Mouse (Mus musculus) NIH3T3 (cell line): ENCODE measurements around the gene Nox1.
"Not testable (repeated sequence)": the region's sequence is repeated elsewhere in the genome, so short reads cannot be mapped to it uniquely, and the experiment has no call there.

Experiments
- DNase-seq: peaks from one replicate; pipeline ENCODE4 v3.0.0-alpha.2; 2012; ENCODE audit warnings: low read depth

The Nox1 gene

DNA sequence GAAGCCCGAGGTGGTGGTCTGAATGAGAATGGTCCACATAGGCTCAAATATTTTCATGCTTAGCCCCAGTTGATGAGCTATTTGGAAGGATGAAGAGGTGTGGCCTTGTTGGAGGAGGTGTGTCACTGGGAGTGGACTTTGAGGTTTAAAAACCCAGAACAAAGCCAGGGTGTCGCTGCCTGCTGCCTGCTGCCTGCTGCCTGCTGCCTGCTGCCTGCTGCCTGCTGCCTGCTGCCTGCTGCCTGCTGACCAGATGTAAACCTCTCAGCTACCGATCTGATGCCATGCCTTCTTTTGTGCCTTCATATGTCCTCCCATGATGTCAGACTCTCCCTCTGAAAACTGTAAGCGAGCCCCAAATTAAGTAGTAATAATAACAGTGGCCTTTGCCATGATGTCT is at the start of gene Nox1:
Gene Nox1, minus strand, starts transcription at position 101 of the 400 bp plus-strand sequence.
- no peak for DNase-seq

DNA sequence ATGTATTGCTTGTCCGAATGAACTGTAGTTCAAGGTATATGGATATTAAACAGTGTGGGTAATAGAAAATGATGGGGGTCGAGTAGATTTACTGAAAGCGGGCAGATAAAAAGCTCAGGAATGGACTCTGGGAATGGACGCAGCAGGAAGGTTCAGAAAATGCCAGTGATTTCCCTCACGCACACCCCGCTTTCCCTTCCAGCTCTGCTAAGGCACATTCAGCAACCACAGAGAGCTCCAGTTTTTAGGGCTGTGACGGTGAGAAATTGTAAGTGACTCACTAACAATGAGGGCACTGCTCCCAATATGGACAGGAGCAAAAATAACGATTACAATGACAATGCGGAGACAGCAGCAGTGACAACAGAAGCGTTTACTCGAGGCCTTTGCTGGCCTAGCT is 40.4 kb upstream of the Nox1 start:
- DNase-seq, result no peak

DNA sequence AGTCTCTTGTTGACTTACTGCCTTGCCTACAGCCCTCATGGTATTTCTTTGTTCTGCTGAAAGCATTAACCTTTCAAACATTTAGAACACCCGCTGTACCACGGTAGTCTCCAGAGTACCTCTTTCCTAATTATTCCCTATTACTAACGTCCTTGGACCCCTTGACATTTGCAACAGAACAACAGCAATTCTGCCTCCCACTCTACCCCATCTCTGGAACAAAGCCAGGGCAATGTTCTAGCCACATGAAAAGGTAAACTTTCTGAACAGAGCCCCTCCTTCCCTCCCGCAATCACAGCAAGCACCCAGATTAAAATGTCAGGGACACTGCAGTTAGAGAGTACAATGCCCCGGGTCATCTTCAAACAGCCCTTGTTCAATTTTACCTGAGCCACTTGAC is 39.4 kb upstream of the Nox1 start:
- DNase-seq, result no peak

DNA sequence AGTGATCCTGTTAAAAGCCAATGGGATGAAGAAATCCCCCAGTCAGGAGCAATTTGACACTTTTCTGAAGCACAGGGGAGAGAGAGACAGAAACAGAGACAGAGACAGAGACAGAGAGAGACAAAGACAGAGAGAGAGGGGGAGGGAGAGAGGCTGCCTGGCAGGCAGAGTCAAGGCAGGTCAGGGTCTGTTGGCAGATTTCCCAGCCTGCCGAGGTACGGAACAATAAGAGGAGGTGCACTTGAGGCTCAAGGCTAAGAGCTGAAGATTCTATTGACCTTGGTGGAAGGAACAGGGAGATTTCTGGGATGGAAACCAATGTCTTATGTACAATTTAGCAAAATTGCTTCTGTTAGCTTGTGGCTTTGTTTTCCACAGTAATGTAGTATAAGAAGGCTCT is 26.4 kb upstream of the Nox1 start:
- no peak for DNase-seq

DNA sequence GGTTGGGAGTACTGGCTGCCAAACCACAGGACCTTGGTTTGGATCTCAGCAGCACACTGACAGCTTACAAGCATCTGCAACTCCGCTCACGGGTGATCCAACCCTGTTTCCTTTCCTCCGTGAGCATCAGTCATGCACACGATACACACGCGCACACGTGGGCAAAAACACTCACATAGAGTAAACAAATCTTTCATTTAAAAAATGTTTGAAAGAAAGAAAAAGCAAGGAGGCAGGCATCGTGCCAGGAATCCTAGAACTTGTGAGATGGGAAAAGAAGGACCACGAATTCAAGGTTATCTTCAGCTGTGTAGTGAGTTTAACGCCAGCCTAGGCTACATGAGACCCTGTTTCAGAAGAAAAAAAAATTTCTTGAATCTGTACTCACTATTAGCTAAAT is 24.2 kb upstream of the Nox1 start:
- no peak for DNase-seq

DNA sequence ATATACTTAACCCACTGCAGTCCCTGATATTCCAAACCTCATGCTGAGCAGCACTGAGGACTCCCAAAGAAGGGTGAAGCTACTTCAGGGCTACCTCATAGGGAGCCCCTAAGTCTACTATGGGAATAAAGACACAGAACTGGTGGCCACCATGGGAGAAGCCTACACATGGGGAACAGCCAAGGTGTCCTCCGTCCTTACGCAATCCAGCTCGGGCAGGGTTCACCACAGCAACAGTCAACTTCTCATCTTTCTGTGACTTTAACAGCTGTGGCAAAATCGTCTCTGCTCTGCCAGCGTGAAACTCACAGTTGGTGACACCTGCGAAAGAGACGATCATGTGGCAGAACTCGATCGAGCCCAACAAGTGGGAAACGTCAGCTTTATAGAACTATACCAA is 16.5 kb upstream of the Nox1 start:
- DNase-seq, result no peak

DNA sequence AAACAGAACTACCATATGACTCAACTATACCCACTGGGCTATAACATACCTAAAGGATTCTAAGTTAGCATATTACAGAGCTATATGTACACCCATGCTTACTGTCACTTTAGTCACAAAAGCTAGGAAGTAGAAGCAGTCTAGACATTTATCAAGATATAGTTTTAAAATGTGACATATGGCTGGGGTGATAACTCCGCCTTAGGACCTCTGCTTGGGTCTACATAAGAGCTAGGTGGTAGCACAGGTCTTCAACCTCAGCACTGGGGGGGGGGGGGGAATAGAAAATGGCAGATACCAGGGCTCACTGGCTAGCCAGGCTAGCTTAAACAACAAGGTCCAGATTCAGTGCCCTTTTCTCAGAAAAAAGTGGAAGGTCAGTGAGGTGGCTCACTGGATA is 11.3 kb upstream of the Nox1 start:
- DNase-seq, result no peak

DNA sequence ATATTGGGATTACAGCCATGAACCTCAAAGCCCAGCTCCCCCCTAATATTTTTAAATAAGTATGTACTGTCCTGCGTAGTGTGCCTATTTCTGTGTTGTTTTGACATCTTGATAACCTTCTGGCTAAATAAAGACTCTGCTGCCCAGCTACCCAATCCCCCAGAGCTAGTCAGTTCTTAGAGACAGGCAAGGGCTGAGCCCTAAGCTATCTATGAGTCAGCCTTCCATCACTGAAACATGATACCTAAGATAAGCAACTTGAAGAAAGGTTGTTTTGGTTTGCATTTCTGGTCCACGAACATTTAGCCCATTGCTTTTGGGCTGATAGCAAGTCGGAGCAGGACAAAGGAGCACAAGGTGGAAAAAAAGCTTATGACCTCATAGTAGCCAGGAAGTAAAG is 1.1 kb downstream of the Nox1 start:
- peak; percentile 36 for DNase-seq

DNA sequence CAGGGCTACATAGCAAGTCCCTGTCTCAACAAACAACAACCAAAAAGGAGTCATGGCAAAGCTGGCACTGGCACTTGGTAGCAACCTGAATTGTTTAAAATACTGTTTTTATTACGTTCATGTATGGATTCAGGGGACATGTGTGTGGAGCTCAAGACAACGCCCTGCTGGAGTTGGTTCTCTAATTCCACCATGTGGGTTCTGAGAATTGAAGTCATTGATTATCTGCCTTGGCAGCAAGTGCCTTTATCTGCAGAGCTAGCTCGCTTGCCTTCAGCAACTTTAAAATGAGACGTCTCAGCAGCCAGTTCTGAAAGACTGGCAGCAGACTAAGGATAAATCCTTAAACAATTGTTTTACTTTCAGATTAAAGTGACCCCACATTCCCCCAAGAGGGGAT is 3.6 kb downstream of the Nox1 start:
- no peak for DNase-seq

DNA sequence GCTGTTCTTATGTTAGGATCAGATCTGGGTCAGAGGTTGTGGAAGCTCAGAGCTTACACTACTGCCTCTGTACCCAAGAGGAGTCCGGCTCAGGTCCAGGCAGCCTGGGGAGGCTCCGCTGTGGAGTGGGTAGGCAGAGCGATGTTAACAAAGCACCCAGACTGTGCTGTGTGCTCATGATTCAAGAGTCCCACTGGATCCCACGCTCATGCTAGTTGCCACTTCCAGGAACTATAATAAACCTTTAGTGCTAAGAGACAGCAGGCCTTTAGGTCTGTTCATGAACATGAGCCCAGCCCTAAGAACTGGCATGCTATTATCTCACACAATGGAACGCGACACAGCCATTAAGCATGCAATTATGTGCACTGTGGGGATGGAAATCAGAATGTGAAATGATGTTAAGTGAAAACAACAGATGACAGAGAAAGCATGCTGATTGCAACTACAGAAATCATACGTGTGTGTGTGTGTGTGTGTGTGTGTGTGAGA is 10.6 kb downstream of the Nox1 start:
- DNase-seq, result no peak

DNA sequence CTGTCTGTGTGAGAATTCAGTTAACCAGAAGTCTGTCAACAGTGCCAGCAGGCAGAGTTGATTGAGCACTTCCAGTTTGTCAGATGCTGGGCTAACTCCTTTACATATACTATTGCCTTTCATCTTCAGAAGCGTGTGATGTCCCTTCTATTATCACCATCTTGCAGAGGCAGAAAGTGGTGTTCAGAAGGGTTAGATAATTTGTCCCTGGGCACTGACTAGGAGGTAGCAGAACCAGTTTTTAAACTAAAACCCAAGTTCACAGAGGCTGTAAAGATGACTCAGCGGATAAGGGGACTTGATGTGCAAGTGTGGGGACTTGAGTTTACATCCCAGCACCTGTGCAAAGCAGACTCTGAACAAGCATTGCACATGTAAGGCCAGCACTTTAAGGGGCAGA is 13.3 kb downstream of the Nox1 start:
- no peak for DNase-seq

DNA sequence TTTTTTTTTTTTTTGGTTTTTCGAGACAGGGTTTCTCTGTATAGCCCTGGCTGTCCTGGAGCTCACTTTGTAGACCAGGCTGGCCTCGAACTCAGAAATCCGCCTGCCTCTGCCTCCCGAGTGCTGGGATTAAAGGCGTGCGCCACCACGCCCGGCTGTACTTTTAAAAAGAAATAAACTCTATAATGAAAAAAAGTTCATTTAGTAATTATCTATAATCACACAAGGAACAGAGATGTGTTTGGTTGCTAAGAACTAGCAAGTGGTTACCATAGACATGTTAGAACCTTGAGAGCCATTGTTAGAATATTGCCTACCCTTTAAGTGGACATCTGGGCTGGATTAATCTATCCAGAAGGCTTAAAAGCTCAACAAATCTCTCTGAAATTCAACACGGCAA is 34.6 kb downstream of the Nox1 start, which contains the start of gene Arl13a:
Gene Arl13a, plus strand, starts transcription at position 301 of the 400 bp plus-strand sequence.
- not testable (repeated sequence) for DNase-seq

DNA sequence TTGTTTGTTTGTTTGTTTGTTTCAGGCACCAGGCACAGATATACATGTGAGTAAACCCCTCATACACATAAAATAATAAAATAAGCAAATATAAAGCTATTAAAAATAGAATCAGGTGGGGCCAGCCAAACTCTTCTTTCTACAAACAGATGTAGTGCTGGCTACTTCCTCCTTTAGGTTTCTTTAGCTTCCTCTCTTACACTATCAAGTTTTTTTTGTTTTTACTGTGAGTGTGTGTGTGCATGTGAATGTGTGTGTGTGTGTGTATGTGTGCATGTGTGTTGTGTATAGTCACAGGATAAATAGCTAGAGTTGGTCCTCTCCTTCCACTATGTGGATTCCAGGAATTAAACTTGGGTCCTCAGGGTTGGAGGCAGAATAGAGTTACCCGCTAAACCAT is 47.1 kb downstream of the Nox1 start:
- no peak for DNase-seq

DNA sequence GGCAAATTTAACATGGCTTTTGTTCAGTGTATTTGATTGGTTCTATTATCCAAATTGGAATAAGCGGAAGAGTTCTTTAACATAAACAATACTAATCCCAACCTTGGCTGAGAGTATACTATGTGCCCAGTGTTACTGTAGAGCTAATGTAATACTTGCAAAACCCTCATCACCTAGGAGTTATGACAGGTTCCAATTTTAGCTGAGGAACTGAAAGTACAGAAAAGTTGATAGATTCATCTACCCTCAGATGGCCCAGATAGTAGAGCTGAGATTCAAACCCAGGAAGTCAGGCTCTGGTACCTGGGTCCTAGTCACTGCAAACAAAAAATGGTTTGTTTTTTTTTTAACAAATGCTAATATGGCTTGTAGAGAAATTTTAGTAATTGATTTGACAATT is 51.2 kb downstream of the Nox1 start:
- DNase-seq, result no peak

DNA sequence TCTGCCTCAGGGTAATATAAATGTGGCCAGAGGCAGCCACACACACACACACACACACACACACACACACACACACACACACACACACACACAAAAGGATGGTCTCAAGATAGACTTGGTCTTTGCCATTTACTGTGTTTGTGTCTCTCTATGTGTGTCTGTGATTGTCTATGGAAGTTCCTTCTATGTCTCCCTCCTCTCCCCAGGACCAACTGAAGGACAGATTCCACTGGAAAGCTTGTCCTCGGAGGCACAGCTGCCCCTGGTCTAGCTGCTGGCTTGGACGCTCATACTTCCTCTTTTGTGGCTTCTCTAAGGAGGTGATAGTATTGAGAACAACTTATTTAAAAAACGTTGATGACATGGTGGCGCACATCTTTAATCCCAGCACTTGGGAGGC is 58.3 kb downstream of the Nox1 start:
- no peak for DNase-seq

DNA sequence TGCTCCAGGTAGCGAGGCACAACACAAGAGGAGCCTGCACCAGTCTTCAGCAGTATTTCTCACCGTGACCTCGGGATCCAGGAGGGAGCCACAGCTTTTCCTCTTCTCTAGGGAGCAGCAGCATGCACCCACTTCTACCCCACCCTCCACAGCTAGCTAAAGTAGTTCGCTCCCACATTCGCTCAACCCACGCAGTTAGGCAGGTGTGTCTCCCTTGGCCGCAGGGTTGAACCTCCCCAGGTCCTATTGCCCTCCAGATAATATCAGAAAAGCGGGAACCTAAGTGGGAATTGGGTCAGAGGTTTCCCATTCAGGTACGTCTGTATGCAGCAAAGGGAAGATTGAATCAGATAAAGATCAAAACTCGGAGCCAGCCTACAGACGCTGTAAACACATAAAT is 58.9 kb downstream of the Nox1 start:
- no peak for DNase-seq

DNA sequence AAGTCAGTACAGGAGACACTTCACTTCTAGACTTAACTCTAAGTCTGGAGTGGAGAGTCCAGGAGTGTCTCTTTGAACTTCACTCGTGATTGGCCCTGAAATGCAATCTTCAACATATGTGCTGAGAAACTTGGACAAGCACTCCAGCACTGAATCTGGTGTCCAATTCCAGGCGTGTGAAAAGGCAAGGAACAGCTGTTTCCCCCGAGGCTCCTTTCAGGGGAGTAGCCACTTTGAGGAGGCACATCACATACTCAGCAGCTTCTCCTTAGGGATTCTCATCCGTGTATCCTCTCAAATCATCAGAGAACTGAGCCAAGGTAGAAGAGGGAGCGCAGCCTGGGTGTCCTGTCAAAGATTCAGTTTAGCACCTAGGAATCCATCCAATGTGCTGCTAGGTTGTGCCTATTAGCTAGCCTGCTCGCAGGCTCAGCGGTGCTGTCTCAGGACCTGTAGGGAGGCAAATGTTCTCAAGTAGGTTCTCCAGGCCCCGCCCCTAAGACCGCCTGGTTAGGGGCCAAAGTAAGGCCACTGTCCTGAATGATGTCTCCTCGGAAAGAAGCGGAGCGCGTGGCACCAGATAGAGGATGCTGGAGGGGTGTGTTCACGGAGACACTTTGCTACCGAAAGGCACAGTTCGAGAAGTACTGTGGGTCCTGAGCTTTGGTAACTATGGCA is 59.6 kb downstream of the Nox1 start, which contains the start of gene Xkrx:
Gene Xkrx, minus strand, starts transcription at position 34 of the 678 bp plus-strand sequence.
- no peak for DNase-seq

DNA sequence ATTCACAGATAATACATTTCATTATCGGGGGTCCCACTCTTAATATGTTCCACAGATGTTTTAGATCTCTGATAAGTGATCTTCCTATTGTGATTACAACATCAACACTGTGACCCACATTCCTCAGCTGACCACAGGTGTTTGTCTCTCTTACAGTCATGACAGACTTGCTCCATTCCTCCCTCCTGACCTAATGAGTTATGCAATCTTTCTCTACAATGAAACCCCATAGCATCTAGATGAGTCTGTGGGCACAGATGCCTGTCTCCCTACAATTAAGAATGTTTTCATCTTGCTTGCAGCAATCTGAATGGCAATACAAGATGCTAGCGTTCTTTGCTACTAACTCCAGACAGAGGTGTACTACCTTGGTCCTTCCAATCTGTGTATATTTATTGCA is 61.3 kb downstream of the Nox1 start:
- peak; percentile 2 for DNase-seq

DNA sequence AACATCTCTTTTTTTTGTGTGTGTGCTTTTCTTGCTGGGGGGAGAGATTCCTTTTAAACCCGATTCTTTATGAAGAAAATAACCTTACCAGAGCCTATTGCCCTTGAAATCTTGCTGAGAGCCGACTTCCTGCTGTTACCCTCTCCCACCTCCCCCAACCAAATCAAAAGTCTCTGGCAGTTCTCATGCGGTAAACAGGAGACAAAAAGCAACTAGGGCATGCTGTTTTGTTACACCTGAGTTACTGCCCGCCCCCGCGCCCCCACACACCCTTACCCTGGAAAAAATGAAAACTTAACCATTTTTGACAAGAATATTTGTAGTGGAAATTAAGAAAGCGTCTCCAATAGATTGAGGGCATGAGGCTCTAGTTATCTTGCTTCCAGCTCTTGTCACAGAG is 63.6 kb downstream of the Nox1 start:
- no peak for DNase-seq

DNA sequence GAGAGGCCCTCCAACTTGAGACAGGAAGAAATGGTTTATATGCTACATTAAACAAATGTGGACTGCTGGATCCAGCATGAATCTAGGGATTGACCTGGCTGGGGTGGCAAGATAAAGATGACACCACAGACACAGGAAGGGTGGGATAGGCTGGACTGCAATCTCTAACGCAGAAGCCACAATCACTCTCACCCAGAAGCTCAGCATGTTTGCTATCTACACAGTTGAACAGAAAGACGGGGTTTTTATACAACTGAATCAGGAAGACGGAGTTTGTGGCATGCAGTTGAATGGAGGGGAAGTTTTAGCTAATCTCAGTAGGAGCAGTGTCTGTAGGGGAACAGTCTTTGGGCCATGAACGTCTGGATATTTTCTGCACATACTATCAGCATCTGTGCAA is 79.8 kb downstream of the Nox1 start:
- DNase-seq, result no peak

DNA sequence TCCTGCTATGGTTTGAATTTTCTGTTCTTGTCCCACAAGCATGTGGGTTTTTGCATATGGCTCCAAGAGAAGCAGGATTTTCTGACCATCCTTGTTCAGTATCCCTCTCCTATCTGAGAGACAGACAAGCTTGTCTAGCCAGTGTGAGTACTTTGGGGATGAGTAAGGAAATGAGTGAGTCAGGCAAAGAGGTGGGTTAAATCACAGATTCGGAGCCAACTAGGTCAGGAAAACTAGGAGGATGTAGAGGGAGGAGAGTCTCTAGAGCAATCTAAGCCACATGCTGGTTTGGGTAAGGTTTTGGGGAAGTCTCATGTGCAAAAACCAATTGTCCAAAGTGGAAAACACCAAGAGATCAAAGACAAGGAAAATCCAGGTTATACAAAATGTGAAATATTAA is 80.2 kb downstream of the Nox1 start:
- peak; percentile 25 for DNase-seq

DNA sequence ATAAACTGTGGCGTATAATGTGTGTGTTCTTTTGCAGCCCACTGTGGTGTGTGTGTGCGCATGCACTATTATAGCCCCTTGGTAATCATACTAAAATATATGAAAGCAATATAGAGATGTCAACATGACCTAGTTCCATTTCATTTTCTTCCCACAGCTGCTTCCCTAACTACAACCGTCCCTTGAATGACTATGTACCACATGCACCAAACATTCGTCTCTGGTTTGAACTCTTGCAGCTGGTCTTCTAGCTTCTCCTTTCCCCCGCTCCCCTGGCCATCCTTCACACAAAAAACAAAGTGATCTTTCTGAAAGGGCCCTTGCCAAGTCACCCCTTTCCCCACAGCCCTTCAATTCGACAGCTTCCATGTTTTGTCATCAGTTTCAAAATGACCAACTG is 81.7 kb downstream of the Nox1 start:
- no peak for DNase-seq

DNA sequence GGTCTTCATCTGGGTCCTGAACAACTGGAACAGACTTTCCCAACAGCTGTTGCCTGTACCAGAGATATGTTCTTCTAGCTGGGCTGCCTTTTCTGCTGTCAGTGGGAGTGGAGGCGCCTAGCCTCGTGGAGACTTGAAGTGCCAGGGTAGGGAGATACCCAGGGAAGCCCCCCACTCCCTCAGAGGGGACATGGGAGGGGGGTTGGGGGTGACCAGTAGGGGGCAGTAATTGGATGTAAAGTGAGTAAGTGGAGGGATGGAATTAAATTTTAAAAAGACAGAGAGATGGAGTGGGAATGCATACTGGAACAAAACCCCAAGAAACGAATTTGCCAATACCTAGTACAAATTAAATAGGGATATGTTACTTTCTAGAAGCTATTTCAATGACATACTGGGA is 87.9 kb downstream of the Nox1 start:
- DNase-seq, result no peak

DNA sequence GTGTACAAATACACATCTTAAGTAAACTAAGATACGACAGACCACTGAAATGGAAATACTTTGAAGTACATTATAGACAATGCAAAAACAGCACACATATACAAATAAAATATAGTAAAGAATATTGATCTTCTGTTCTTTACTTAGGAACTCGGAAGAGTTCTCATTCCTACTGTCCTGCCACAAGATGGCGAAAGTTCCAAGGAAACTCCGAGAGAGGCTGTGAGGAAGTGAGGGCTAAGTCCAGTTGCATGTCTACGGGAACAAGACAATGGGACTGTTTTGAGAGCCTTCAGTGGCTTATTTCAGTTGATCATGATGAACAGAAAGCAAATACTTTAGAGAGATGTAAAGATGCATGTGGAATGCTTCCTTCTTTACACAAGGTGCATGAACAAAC is 89.5 kb downstream of the Nox1 start:
- peak; percentile 66 for DNase-seq
